Mouse (Mus musculus) bone marrow, adult 2 months (tissue): ENCODE data around the gene Bckdha.

Experiments
- CTCF ChIP-seq: fragments of 200-500 bp; IDR thresholded peaks from 2 replicates; pipeline ENCODE4 v1.5.1; 2011; ENCODE audit warnings: low read length, control low read depth; ENCODE audit not compliant: control insufficient read depth, insufficient read depth
- POLR2A ChIP-seq: fragments of 200-500 bp; IDR thresholded peaks from 2 replicates; pipeline ENCODE4 v1.6.1; 2011; ENCODE audit warnings: low read depth, mild to moderate bottlenecking, control low read depth, low read length, borderline replicate concordance; ENCODE audit not compliant: control insufficient read depth

DNA sequence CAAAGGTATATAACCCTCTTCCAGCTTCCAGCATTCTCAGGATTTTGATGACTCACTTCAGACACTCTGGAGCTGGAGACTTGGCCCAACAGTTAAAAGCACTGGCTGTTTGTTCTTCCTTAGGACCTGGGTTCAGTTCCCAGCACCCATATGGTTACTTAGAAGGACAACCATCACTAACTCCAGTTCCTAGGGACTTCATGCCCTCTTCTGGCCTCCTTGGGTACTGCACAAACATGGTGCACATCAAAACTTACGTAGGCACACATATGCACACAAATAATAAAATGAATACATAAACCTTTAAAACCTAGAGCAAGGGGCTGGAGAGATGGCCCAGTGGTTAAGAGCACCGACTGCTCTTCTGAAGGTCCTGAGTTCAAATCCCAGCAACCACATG is 43.6 kb upstream of the Bckdha start:
- TF ChIP-seq CTCF (no peak), POLR2A (no peak)
